Mouse (Mus musculus): Measurements from ENCODE around the gene Fam43a. TPM values are rescaled to one million over a fixed set of nuclear protein-coding genes. Genes with fewer than 3 reads are reported as not detected.

Fam43a gene
- polyA plus RNA-seq, 1 experiment from 2014 or later: 6.8 TPM

GRCm38 (mm10) chr16:30559312-30559992 is 40.1 kb upstream of the Fam43a start:
- peaks cover 43% of the 10 kb centered on the region for H3K36me3 ChIP-seq (replicated peaks; ENCODE audit: insufficient read depth, low read length)
- H3K4me1 ChIP-seq (ENCODE audit: insufficient read depth): no peaks in the 10 kb centered on the region
- 84% methylated on average over 5 of the region's 5 CpGs for WGBS (ENCODE audit: insufficient replicate concordance)
- H3K9me3 ChIP-seq (ENCODE audit: low read length): peaks cover 4% of the 10 kb centered on the region
- no peak overlapping the region for H3K27ac ChIP-seq (ENCODE audit: low read depth)
- ATAC-seq: no peak
- H3K27me3 ChIP-seq (ENCODE audit: insufficient read depth, low read length): no peaks in the 10 kb centered on the region
- no peak overlapping the region for H3K9ac ChIP-seq (replicated peaks)
- DNase-seq: no peak
- H3K4me2 ChIP-seq (ENCODE audit: low read depth, low read length): no peak overlapping the region
- no peak overlapping the region for H3K4me3 ChIP-seq (ENCODE audit: low read depth, low read length)
- TF ChIP-seq CTCF (IDR thresholded peaks at IDR 0.05; ENCODE audit: low read depth) (no peak), EP300 (IDR thresholded peaks at IDR 0.05; ENCODE audit: low read depth) (no peak)

GRCm38 (mm10) chr16:30560601-30561000 is 38.9 kb upstream of the Fam43a start:
- Histone ChIP-seq H3K9ac (replicated peaks) (no peak overlapping the region), H3K4me2 (ENCODE audit: low read depth, low read length) (no peak overlapping the region), H3K9me3 (ENCODE audit: low read length) (peaks cover 2% of the 10 kb centered on the region), H3K36me3 (replicated peaks; ENCODE audit: insufficient read depth, low read length) (peaks cover 55% of the 10 kb centered on the region), H3K4me1 (ENCODE audit: insufficient read depth) (peaks cover 2% of the 10 kb centered on the region; the same call in 1 of the 2 replicates), H3K4me3 (ENCODE audit: low read depth, low read length) (no peak overlapping the region), H3K27me3 (ENCODE audit: insufficient read depth, low read length) (no peaks in the 10 kb centered on the region), H3K27ac (ENCODE audit: low read depth) (no peak overlapping the region)
- DNase-seq (no peak), ATAC-seq (no peak)
- no peak for TF ChIP-seq EP300 (IDR thresholded peaks at IDR 0.05; ENCODE audit: low read depth)
- no peak for TF ChIP-seq CTCF (IDR thresholded peaks at IDR 0.05; ENCODE audit: low read depth)
- 87% methylated on average over 4 of the region's 4 CpGs for WGBS (ENCODE audit: insufficient replicate concordance)

GRCm38 (mm10) chr16:30565631-30566030 is 33.9 kb upstream of the Fam43a start:
- no peak overlapping the region for H3K9ac ChIP-seq (replicated peaks)
- peaks cover 5% of the 10 kb centered on the region; the same call in 1 of the 2 replicates for H3K4me1 ChIP-seq (ENCODE audit: insufficient read depth)
- H3K27ac ChIP-seq (ENCODE audit: low read depth): peak overlapping the region; percentile 73
- peaks cover 85% of the 10 kb centered on the region for H3K36me3 ChIP-seq (replicated peaks; ENCODE audit: insufficient read depth, low read length)
- WGBS (ENCODE audit: insufficient replicate concordance): 63% methylated on average over 6 of the region's 6 CpGs
- no peaks in the 10 kb centered on the region for H3K9me3 ChIP-seq (ENCODE audit: low read length)
- H3K4me3 ChIP-seq (ENCODE audit: low read depth, low read length): no peak overlapping the region
- H3K4me2 ChIP-seq (ENCODE audit: low read depth, low read length): peak overlapping the region; percentile 39
- peak; percentile 87 for ATAC-seq
- no peaks in the 10 kb centered on the region for H3K27me3 ChIP-seq (ENCODE audit: insufficient read depth, low read length)
- no peak for DNase-seq
- TF ChIP-seq EP300 (IDR thresholded peaks at IDR 0.05; ENCODE audit: low read depth): peak; percentile 57; the same call in 1 of the 2 replicates
- TF ChIP-seq CTCF (IDR thresholded peaks at IDR 0.05; ENCODE audit: low read depth): no peak

GRCm38 (mm10) chr16:30570173-30570572 is 29.4 kb upstream of the Fam43a start:
- peaks cover 77% of the 10 kb centered on the region for H3K36me3 ChIP-seq (replicated peaks; ENCODE audit: insufficient read depth, low read length)
- WGBS (ENCODE audit: insufficient replicate concordance): 86% methylated on average over 4 of the region's 4 CpGs

GRCm38 (mm10) chr16:30571378-30571777 is 28.1 kb upstream of the Fam43a start:
- WGBS (ENCODE audit: insufficient replicate concordance): 72% methylated on average over 5 of the region's 5 CpGs
- ATAC-seq (no peak), DNase-seq (no peak)
- Histone ChIP-seq H3K4me3 (ENCODE audit: low read depth, low read length) (no peak overlapping the region), H3K36me3 (replicated peaks; ENCODE audit: insufficient read depth, low read length) (peaks cover 69% of the 10 kb centered on the region), H3K4me2 (ENCODE audit: low read depth, low read length) (no peak overlapping the region), H3K27ac (ENCODE audit: low read depth) (no peak overlapping the region), H3K9me3 (ENCODE audit: low read length) (no peaks in the 10 kb centered on the region), H3K27me3 (ENCODE audit: insufficient read depth, low read length) (no peaks in the 10 kb centered on the region), H3K9ac (replicated peaks) (no peak overlapping the region), H3K4me1 (ENCODE audit: insufficient read depth) (no peaks in the 10 kb centered on the region)
- TF ChIP-seq EP300 (IDR thresholded peaks at IDR 0.05; ENCODE audit: low read depth): no peak
- TF ChIP-seq CTCF (IDR thresholded peaks at IDR 0.05; ENCODE audit: low read depth): no peak

More at GRCm38 (mm10) chr16:30570173-30570572, 29.4 kb upstream of the Fam43a start:
- H3K9me3 ChIP-seq (ENCODE audit: low read length): no peaks in the 10 kb centered on the region
- H3K4me3 ChIP-seq (ENCODE audit: low read depth, low read length): no peak overlapping the region
- no peaks in the 10 kb centered on the region for H3K27me3 ChIP-seq (ENCODE audit: insufficient read depth, low read length)
- DNase-seq: no peak
- 0 out of 2 replicates have a peak, but pooled peaks have one; percentile 13 for TF ChIP-seq CTCF (IDR thresholded peaks at IDR 0.05; ENCODE audit: low read depth)
- no peak for TF ChIP-seq EP300 (IDR thresholded peaks at IDR 0.05; ENCODE audit: low read depth)
- H3K27ac ChIP-seq (ENCODE audit: low read depth): no peak overlapping the region
- no peak for ATAC-seq
- H3K4me1 ChIP-seq (ENCODE audit: insufficient read depth): 0 out of 2 replicates have a peak, but pooled peaks cover 3% of the 10 kb centered on the region
- no peak overlapping the region for H3K4me2 ChIP-seq (ENCODE audit: low read depth, low read length)
- H3K9ac ChIP-seq (replicated peaks): no peak overlapping the region

- H3K4me2 ChIP-seq (ENCODE audit: low read depth, low read length): no peak overlapping the region
- 68% methylated on average over 4 of the region's 4 CpGs for WGBS (ENCODE audit: insufficient replicate concordance)
- H3K27me3 ChIP-seq (ENCODE audit: insufficient read depth, low read length): no peaks in the 10 kb centered on the region
- peaks cover 72% of the 10 kb centered on the region for H3K36me3 ChIP-seq (replicated peaks; ENCODE audit: insufficient read depth, low read length)
- no peaks in the 10 kb centered on the region for H3K9me3 ChIP-seq (ENCODE audit: low read length)
- H3K27ac ChIP-seq (ENCODE audit: low read depth): no peak overlapping the region
- ATAC-seq: no peak
- no peak overlapping the region for H3K9ac ChIP-seq (replicated peaks)
- no peaks in the 10 kb centered on the region for H3K4me1 ChIP-seq (ENCODE audit: insufficient read depth)
- DNase-seq: no peak
- no peak overlapping the region for H3K4me3 ChIP-seq (ENCODE audit: low read depth, low read length)
- TF ChIP-seq EP300 (IDR thresholded peaks at IDR 0.05; ENCODE audit: low read depth) (no peak), CTCF (IDR thresholded peaks at IDR 0.05; ENCODE audit: low read depth) (no peak)
Measured at GRCm38 (mm10) chr16:30572239-30572638, 27.3 kb upstream of the Fam43a start.

Data from liver, postnatal 0 days (tissue).